Mouse (Mus musculus): ENCODE data around the gene Mbd6. TPM values are rescaled to one million over a fixed set of nuclear protein-coding genes. Genes with fewer than 3 reads are reported as not detected.

The Mbd6 gene
- polyA plus RNA-seq, 1 experiment, result 35.1 TPM

DNA sequence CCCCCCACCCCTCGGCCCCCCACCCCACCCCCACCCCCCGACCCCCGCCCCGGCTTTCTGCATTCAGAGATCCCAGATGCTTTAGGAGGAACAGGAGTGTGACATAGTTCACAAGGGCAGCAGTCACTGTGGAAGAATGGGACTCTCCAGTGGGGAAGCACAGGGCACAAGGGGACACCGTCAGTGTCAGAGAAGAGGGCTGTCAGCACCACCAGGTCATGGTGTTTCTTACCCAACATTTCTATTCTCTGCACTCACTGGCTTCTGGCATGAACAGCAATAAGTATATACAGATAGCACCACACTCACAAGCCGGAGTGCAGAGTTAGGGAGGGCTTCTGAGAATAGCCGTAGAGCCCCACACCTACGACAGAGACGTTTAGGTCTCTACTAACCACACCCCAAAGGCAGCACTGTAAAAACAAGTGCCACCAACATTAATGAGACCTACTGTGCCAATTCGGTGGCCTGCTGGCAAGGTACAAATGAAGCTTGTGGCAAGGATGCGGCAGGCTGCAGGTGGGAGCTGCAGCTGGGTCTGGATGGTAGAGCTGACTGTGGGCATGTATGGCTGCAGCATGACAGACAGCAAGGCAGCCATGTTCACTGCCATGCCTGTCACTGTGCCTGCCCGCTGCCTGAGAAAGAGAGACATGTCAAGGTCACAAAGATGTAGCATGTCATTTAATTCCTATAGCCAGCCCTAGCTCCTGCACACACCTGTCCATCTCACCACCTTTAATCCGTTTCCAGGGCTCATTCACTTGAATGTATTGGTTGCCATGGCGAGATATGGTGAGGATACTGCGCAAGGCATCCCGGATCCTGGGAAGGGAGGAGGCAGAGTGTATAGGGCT lies 8.4 kb upstream of the Mbd6 start:
- Histone ChIP-seq H3K4me3 (ENCODE audit: insufficient read depth, low read length) (no peak overlapping the region), H3K4me1 (ENCODE audit: control insufficient read depth, insufficient read depth, low read length) (peaks cover 3% of the 10 kb centered on the region; the same call in 1 of the 2 replicates), H3K27ac (ENCODE audit: insufficient read depth, low read length) (no peak overlapping the region)
- no peak for TF ChIP-seq CTCF (IDR thresholded peaks at IDR 0.05; ENCODE audit: extremely low read depth, insufficient read depth, low read length)
- no peak for TF ChIP-seq POLR2A (IDR thresholded peaks at IDR 0.05; ENCODE audit: extremely low read depth, insufficient read depth, low read length)

DNA sequence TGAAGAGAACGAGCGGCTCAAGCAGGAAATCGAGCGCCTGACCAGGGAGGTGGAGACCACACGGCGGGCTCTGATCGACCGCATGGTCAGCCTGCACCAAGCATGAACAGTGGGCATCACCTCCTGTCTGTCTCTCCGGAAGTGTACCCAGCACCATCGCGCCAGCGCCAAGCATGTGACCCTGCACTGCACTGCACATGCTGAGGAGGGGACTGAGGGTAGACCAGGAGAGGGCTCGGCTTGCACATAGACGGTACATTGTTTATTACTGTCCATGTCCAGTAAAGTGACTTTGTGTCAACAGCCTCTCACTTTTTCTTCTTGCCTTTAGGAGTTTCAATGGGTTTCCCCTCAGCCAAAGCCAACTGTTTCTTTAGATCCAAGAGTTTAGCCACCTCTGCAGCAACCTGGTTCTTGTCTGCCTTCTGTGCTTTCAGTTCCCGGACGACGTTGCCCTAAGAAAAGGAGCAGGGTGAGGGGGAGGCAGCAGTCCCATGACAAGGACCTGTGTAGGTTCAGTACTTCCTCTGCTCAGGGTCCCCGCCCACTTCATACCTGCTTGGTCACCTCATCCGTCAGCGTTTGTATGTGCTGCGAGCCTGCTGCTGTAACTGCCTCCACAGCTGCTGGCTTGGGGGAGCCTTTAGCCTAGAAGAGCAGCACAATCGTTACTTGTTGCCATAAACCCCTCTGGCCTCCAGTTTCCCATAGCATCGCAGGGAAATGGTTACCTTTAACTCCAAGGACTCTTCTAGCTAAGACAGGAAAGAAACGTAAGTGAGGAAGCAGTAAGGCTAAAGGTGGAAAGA lies 7.4 kb upstream of the Mbd6 start:
- no peak overlapping the region for H3K4me3 ChIP-seq (ENCODE audit: insufficient read depth, low read length)
- peaks cover 3% of the 10 kb centered on the region; the same call in 1 of the 2 replicates for H3K4me1 ChIP-seq (ENCODE audit: control insufficient read depth, insufficient read depth, low read length)
- H3K27ac ChIP-seq (ENCODE audit: insufficient read depth, low read length), result no peak overlapping the region
- TF ChIP-seq POLR2A (IDR thresholded peaks at IDR 0.05; ENCODE audit: extremely low read depth, insufficient read depth, low read length) (no peak), CTCF (IDR thresholded peaks at IDR 0.05; ENCODE audit: extremely low read depth, insufficient read depth, low read length) (no peak)

DNA sequence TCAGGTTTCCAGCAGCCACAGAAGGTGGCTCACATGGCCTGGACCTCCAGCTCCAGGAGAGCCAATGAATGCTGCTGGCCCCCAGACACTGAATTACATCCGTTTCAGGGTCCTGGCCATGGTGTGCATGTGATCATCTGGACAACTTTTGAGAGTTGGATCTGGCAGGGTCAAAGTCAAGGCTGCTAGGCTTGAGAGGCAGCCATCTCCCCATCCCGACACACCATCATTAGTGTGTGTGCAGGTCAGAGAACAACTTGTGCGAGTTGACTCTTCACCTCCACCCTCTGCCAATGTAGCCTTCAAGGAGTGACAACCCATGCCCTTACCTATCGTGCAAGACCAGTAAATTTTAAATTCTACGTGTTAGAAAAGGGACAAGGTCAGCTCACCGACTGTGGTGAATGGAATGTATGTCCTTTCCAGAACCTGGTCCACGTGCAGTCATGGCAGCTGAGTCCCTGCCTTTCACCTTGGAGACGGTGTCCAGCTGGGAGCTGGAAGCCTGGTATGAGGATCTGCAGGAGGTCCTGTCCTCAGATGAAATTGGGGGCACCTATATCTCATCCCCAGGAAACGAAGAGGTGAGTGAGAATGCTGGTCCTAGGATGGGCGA lies 6.2 kb upstream of the Mbd6 start:
- H3K27ac ChIP-seq (ENCODE audit: insufficient read depth, low read length), result no peak overlapping the region
- peaks cover 3% of the 10 kb centered on the region; the same call in 1 of the 2 replicates for H3K4me1 ChIP-seq (ENCODE audit: control insufficient read depth, insufficient read depth, low read length)
- no peak overlapping the region for H3K4me3 ChIP-seq (ENCODE audit: insufficient read depth, low read length)
- TF ChIP-seq CTCF (IDR thresholded peaks at IDR 0.05; ENCODE audit: extremely low read depth, insufficient read depth, low read length), result no peak

- Histone ChIP-seq H3K27ac (ENCODE audit: insufficient read depth, low read length) (no peak overlapping the region), H3K4me1 (ENCODE audit: control insufficient read depth, insufficient read depth, low read length) (peaks cover 5% of the 10 kb centered on the region), H3K4me3 (ENCODE audit: insufficient read depth, low read length) (no peak overlapping the region)
- TF ChIP-seq POLR2A (IDR thresholded peaks at IDR 0.05; ENCODE audit: extremely low read depth, insufficient read depth, low read length) (no peak), CTCF (IDR thresholded peaks at IDR 0.05; ENCODE audit: extremely low read depth, insufficient read depth, low read length) (no peak)
Measured at GRCm38 (mm10) chr10:127293590-127294113, 4.8 kb upstream of the Mbd6 start.

DNA sequence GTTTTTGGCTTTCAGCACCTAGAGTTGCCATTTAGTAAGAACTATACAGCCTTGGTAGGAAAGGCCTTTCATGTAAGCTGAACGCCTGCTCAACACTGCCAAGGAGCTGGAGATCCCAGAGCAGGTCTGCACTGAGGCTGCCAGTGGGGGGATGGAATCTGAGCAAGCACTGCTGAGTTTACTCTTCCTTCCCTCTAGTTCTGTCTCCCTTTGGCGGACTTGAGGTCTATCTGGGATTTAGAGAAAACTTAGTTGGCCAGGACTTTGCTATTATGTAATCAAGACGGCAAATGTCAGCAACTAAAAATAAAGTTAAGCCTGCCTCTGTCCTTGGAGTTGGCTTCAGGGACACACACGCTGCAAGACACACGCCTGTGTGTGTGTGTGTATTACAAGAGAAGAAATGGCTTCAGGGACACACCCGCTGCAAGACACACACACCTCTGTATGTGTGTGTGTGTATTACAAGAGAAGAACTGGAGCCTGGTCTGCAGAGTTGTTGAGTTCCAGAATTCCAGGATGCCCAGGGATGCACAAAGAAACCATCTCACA lies 4.2 kb upstream of the Mbd6 start:
- H3K27ac ChIP-seq (ENCODE audit: insufficient read depth, low read length), result no peak overlapping the region
- peaks cover 5% of the 10 kb centered on the region for H3K4me1 ChIP-seq (ENCODE audit: control insufficient read depth, insufficient read depth, low read length)
- no peak overlapping the region for H3K4me3 ChIP-seq (ENCODE audit: insufficient read depth, low read length)
- TF ChIP-seq POLR2A (IDR thresholded peaks at IDR 0.05; ENCODE audit: extremely low read depth, insufficient read depth, low read length) (no peak), CTCF (IDR thresholded peaks at IDR 0.05; ENCODE audit: extremely low read depth, insufficient read depth, low read length) (no peak)

GRCm38 (mm10) chr10:127291881-127292638 lies 3.2 kb upstream of the Mbd6 start:
- TF ChIP-seq POLR2A (IDR thresholded peaks at IDR 0.05; ENCODE audit: extremely low read depth, insufficient read depth, low read length), result no peak
- TF ChIP-seq CTCF (IDR thresholded peaks at IDR 0.05; ENCODE audit: extremely low read depth, insufficient read depth, low read length), result no peak
- H3K4me3 ChIP-seq (ENCODE audit: insufficient read depth, low read length), result peak overlapping the region; percentile 65
- peaks cover 8% of the 10 kb centered on the region for H3K4me1 ChIP-seq (ENCODE audit: control insufficient read depth, insufficient read depth, low read length)
- no peak overlapping the region for H3K27ac ChIP-seq (ENCODE audit: insufficient read depth, low read length)

DNA sequence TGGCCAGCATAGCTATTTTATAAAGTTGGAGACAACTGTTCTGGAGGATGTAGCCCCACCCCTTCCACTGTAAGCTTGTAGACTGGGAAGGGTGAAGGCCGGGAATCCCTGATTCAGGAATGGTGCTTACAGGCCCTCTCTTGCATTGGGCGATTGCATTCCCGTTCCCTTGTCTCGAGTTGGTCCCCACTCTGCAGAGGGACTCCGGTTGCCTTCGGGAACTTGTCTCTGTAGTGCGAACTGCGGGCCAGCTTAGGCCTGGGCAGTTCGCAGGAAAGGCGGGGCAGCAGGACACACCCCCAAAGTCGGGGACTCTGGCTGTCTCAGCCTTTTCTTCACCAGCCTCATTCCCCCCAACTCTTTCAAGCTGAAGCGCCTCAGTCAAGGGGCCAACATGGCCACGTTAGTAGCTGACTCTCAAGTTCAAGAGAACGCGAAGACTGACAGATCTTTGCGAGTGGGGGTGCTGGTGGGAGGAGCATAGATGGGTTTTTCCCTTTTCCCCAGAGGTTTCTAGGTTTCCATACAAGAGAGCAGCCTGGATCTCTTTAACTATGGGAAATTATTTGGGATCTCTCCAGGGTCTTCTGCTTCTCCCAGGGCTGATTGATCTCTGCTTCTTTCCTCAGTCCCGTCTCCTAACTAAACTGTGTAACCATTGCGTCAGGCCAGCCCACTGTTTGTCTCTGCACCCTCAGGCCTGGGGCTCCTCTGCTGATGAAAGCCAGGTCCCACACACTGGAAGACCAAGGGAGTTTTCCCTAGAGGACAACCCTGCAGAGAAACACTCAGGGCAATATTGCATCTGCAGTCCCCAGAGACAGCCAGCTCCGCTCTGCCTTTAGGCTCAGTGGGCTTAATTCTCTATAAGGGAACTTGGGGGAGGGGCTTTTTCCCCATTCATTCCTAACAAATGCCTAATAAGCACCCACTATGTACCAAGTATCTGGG lies 2.4 kb upstream of the Mbd6 start:
- peaks cover 10% of the 10 kb centered on the region for H3K4me1 ChIP-seq (ENCODE audit: control insufficient read depth, insufficient read depth, low read length)

More for the DNA sequence above, 2.4 kb upstream of the Mbd6 start:
- peak overlapping the region; percentile 65 for H3K4me3 ChIP-seq (ENCODE audit: insufficient read depth, low read length)
- TF ChIP-seq POLR2A (IDR thresholded peaks at IDR 0.05; ENCODE audit: extremely low read depth, insufficient read depth, low read length), result no peak
- TF ChIP-seq CTCF (IDR thresholded peaks at IDR 0.05; ENCODE audit: extremely low read depth, insufficient read depth, low read length), result no peak
- H3K27ac ChIP-seq (ENCODE audit: insufficient read depth, low read length), result peak overlapping the region; percentile 10

All from cortical plate, adult 2 months (tissue).